Mouse (Mus musculus) bone marrow, adult 2 months (tissue): ENCODE data around the gene Gm44511. TPM values are rescaled to one million over a fixed set of nuclear protein-coding genes. Genes with fewer than 3 reads are reported as not detected.
"Not testable (repeated sequence)": the region's sequence is repeated elsewhere in the genome, so short reads cannot be mapped to it uniquely, and the experiment has no call there.

Source experiments
- H3K27ac ChIP-seq: fragments of 200-500 bp; 2 replicates; pipeline ENCODE4 v1.5.1; 2012; ENCODE audit warnings: low read depth, mild to moderate bottlenecking, control low read depth, inconsistent platforms, low read length; ENCODE audit not compliant: control insufficient read depth, poor library complexity, insufficient read depth
- H3K4me1 ChIP-seq: fragments of 200-500 bp; 2 replicates; pipeline ENCODE4 v1.6.1; 2011; ENCODE audit warnings: low read length; ENCODE audit not compliant: control insufficient read depth, insufficient read depth
- H3K4me3 ChIP-seq: fragments of 200-500 bp; replicated peaks from 2 replicates; pipeline ENCODE3; 2011; ENCODE audit warnings: mild to moderate bottlenecking, low read depth, low read length, control low read depth; ENCODE audit not compliant: control insufficient read depth
- CTCF ChIP-seq: fragments of 200-500 bp; IDR thresholded peaks from 2 replicates; pipeline ENCODE4 v1.5.1; 2011; ENCODE audit warnings: low read length, control low read depth; ENCODE audit not compliant: control insufficient read depth, insufficient read depth
- POLR2A ChIP-seq: fragments of 200-500 bp; IDR thresholded peaks from 2 replicates; pipeline ENCODE4 v1.6.1; 2011; ENCODE audit warnings: low read depth, mild to moderate bottlenecking, control low read depth, low read length, borderline replicate concordance; ENCODE audit not compliant: control insufficient read depth
- WGBS: fragments of 180-500 bp; shearing (Covaris S2); methylation state at CpG from one replicate; pipeline ENCODE4 v1.1.7; 2018; 5-methylcytosine and 5-hydroxymethylcytosine counted together
- polyA plus RNA-seq: library from polyadenylated mRNA; stranded (reverse); fragments of >200 nt; gene quantifications from 2 replicates; pipeline ENCODE4 v1.2.4, GENCODE M21; 2011; ENCODE audit warnings: low replicate concordance; ENCODE audit not compliant: missing spikeins, insufficient read depth, insufficient read length

Gm44511 gene
- polyA plus RNA-seq, 1 experiment, result 2.3 TPM

- TF ChIP-seq POLR2A (no peak), CTCF (0 out of 2 replicates have a peak, but pooled peaks have one; percentile 9)
- peak overlapping the region; percentile 18; the same call in 1 of the 2 replicates for H3K27ac ChIP-seq
- 3% methylated on average over 30 of the region's 30 CpGs for WGBS
- H3K4me1 ChIP-seq, result peaks cover 1% of the 10 kb centered on the region; the same call in 1 of the 2 replicates
- peak overlapping the region; percentile 72 for H3K4me3 ChIP-seq
These were observed 62.2 kb downstream of the Gm44511 start for GRCm38 (mm10) chr6:128763736-128764523.

- not testable (repeated sequence) for H3K4me3 ChIP-seq, H3K27ac ChIP-seq, H3K4me1 ChIP-seq
- WGBS, result 77% methylated on average over 10 of the region's 10 CpGs
These were observed 63.0 kb downstream of the Gm44511 start for GRCm38 (mm10) chr6:128762892-128763670.

- TF ChIP-seq CTCF, result no peak
- TF ChIP-seq POLR2A, result no peak
- Histone ChIP-seq H3K4me1 (peaks cover 1% of the 10 kb centered on the region; the same call in 1 of the 2 replicates), H3K4me3 (peak overlapping the region; percentile 33), H3K27ac (no peak overlapping the region)
- 66% methylated on average over 5 of the region's 5 CpGs for WGBS
These were observed 65.0 kb downstream of the Gm44511 start for GRCm38 (mm10) chr6:128761144-128761540.

GRCm38 (mm10) chr6:128760416-128761143 lies 65.5 kb downstream of the Gm44511 start:
- TF ChIP-seq CTCF, result peak; percentile 58
- under 1% methylated on average over 44 of the region's 44 CpGs for WGBS
- peak overlapping the region; percentile 42; the same call in 1 of the 2 replicates for H3K27ac ChIP-seq
- not testable (repeated sequence) for H3K4me1 ChIP-seq
- peak overlapping the region; percentile 79 for H3K4me3 ChIP-seq

GRCm38 (mm10) chr6:128760016-128760415 lies 66.1 kb downstream of the Gm44511 start:
- not testable (repeated sequence) for H3K4me1 ChIP-seq
- under 1% methylated on average over 22 of the region's 22 CpGs for WGBS
- peak overlapping the region; percentile 73 for H3K4me3 ChIP-seq
- H3K27ac ChIP-seq, result peak overlapping the region; percentile 42; the same call in 1 of the 2 replicates

- WGBS, result 80% methylated on average over 5 of the region's 5 CpGs
- peaks cover 1% of the 10 kb centered on the region; the same call in 1 of the 2 replicates for H3K4me1 ChIP-seq
- no peak overlapping the region for H3K27ac ChIP-seq
- TF ChIP-seq POLR2A, result no peak
- no peak overlapping the region for H3K4me3 ChIP-seq
These were observed 66.7 kb downstream of the Gm44511 start for GRCm38 (mm10) chr6:128759221-128759950.

GRCm38 (mm10) chr6:128755402-128755763 lies 70.7 kb downstream of the Gm44511 start:
- not testable (repeated sequence) for H3K4me1 ChIP-seq, H3K27ac ChIP-seq, H3K4me3 ChIP-seq
- 60% methylated on average over 4 of the region's 4 CpGs for WGBS

GRCm38 (mm10) chr6:128754748-128755401 lies 71.2 kb downstream of the Gm44511 start:
- not testable (repeated sequence) for H3K4me3 ChIP-seq, H3K4me1 ChIP-seq, H3K27ac ChIP-seq
- WGBS, result 79% methylated on average over 12 of the region's 12 CpGs

GRCm38 (mm10) chr6:128754265-128754664 lies 71.8 kb downstream of the Gm44511 start:
- Histone ChIP-seq H3K4me3 (peak overlapping the region; percentile 24), H3K27ac (peak overlapping the region; percentile 21; the same call in 1 of the 2 replicates)
- 12% methylated on average over 10 of the region's 10 CpGs for WGBS
- H3K4me1 ChIP-seq, result not testable (repeated sequence)
